Mouse (Mus musculus) stomach, postnatal 0 days (tissue): ENCODE results near the gene Ube2ql1.

Source experiments
- CTCF ChIP-seq: IDR thresholded peaks from 2 replicates; pipeline ENCODE4 v1.5.1; 2016; ENCODE audit warnings: antibody characterized with exemption, low read depth, mild to moderate bottlenecking, moderate library complexity
- EP300 ChIP-seq: optimal IDR thresholded peaks from 2 replicates; pipeline ENCODE3; 2016; ENCODE audit warnings: antibody characterized with exemption

DNA sequence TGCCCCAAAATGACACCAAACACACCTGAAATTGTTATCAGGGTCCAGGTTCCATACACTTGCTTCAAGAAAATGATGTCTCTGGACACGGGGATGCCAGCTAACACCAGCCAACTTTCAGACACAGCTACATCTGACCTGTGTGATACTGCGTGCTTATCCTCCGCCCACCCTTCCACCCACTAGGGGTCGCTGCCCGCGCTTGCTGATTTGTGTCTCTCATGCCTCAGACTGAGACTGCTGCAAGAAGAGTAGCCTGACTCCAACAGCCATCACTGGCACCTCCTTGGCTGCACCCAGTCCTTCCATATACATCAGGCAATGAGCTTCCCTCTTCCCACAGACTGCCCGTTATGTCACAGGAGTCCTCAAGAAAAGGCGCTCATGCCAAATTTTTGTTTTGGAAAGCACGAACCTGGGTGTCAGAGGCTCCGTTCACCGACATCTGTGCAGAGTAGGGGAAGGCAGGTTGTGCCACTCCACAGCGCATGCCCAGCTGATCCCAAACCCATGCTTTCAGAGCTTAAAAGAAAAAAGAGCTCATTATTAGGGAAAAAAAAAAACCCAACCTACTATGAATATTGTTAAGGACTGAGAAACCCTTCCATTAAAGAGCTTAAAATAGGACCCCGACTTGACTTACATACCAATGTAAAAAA, 43.2 kb downstream of the Ube2ql1 start:
- TF ChIP-seq CTCF (peak; percentile 83), EP300 (no peak)
